Mouse (Mus musculus) cerebellum, postnatal 4 days (tissue): ENCODE measurements around the gene Cc2d1b.

Source experiments
- DNase-seq, 2 experiments: peaks; one replicate each; pipeline ENCODE4 v3.0.0; 2022; ENCODE audit warnings: low spot score in 2 of 2, mixed read lengths in 1 of 2

The Cc2d1b gene

DNA sequence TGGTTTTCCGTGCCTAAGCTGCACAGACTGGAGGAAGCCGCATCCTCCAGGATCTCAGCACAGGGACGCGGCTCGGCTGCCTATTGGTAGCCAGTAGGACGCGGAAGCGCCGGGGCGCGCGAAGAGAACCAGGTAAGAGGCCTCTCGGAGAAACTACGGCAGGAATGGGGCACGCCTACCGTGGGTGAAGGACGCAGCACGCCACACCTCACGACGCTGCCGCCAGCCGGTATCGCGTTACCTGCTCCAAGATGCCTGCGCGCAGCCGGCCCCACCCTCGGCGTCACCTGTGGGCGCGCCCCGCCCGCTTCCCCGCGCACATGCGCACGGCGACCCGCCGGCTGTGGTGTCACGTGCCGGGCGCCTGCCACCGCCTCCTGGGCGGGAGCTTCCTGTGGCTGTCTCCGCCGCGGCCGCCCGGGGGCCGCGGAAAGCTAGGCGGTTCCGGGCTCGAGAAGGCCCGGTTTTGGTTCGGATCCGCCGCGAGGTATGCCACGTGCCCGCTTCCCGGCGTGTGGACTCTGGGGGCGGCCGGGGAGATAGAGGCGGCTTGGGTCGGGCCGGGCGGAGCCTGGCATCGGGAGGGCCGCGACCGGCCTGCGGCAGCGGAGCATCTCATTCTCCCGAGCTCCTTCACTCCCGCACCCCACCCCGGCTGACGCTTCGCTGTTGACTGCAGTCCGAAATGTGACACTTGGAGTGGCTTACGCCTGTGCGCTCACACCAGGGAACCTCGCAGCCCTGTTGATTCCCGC, at the start of gene Cc2d1b:
Gene Cc2d1b (plus strand): TSS at position 354 of the 755 bp plus-strand sequence.
- peak; percentile 70 to 85 for DNase-seq

GRCm38 (mm10) chr4:108572644-108573043, 47.1 kb upstream of the Cc2d1b start:
- DNase-seq, result no peak

- peak; percentile 88 to 97 for DNase-seq
Measured at GRCm38 (mm10) chr4:108578840-108579742, 40.6 kb upstream of the Cc2d1b start, which contains the start of the genes Prpf38a and Orc1. Gene Prpf38a, minus strand, starts transcription at chr4:108579336. Gene Orc1, plus strand, starts transcription at chr4:108579423.

DNA sequence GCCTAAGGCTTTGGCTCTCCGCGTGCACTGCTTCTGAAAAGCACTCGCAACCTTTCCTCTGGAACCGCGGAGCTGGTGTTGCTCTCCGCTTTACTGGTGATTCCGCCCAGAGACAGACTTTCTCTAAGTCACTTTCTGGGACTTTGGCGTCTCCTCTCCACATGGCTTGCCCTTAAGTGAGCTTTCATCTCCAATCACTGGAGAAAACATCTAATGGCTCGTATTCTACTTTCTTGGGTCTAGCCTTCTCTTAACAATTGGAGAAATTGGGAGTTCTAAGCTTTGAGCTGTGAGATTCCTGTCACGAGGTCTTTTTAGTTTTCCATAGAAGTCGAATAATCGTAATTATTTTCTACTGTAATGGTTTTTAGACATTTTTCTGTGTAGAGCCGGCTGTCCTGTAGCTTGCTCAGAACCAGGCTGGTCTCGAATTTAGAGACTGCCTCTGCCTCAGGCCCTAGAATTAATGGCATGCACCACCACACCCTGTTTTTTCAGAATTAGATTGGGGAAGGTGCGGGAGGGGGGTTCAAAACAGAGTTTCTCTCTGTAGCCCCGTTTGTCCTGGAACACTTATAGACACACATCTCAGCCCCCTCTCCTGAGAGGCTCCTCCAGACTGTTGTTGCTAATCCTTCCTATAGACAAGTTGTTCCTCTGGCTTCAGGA, 39.9 kb upstream of the Cc2d1b start:
- DNase-seq, result no peak

GRCm38 (mm10) chr4:108593376-108593775, 26.4 kb upstream of the Cc2d1b start:
- no peak for DNase-seq

DNA sequence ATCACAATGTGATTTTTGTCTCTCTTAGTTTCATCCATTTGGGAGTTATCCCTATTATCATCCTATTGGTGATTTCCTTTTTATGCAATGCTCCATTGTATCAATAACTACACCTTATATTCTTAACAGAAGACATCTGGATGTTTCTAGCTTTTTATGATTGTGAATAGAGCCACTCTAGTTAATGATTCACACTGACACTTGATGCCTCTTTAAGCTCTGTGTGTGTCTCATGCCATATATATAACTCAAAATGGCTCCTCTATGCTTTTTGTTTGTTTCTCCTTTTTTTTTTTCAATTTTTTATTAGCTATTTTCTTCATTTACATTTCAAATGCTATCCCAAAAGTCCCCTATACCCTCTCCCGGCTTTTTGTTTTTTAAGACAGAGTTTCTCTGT, 24.0 kb upstream of the Cc2d1b start:
- DNase-seq, result no peak

GRCm38 (mm10) chr4:108598306-108598705, 21.4 kb upstream of the Cc2d1b start:
- DNase-seq, result no peak

- no peak for DNase-seq
Measured at GRCm38 (mm10) chr4:108601870-108602269, 17.9 kb upstream of the Cc2d1b start.

GRCm38 (mm10) chr4:108608651-108609050, 11.1 kb upstream of the Cc2d1b start:
- no peak for DNase-seq

DNA sequence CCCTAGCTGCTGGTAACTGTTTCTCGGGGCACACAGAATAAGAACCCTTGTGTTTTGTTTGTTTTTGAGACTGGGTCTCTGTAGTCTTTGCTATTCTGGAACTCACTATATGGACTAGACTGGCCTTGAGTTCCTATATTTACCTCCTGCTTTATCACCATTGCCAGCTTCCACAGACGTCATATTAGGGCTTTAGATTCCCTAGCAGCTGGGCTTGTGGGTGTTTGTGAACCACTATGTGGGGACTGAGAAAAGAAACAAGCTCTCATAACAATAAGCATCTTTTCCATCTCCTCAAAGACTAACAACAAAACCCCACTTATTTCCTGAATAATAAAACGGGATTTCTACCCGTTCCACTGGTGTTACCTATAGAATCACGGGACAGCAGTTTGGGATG, 8.8 kb upstream of the Cc2d1b start:
- no peak for DNase-seq

GRCm38 (mm10) chr4:108618586-108618985, 1.2 kb upstream of the Cc2d1b start:
- no peak for DNase-seq

- DNase-seq, result no peak
Measured at GRCm38 (mm10) chr4:108619165-108619564, 575 bp upstream of the Cc2d1b start.

- no peak for DNase-seq
Measured at GRCm38 (mm10) chr4:108620536-108620935, 796 bp downstream of the Cc2d1b start.

GRCm38 (mm10) chr4:108621504-108621903, 1.8 kb downstream of the Cc2d1b start:
- DNase-seq, result no peak

DNA sequence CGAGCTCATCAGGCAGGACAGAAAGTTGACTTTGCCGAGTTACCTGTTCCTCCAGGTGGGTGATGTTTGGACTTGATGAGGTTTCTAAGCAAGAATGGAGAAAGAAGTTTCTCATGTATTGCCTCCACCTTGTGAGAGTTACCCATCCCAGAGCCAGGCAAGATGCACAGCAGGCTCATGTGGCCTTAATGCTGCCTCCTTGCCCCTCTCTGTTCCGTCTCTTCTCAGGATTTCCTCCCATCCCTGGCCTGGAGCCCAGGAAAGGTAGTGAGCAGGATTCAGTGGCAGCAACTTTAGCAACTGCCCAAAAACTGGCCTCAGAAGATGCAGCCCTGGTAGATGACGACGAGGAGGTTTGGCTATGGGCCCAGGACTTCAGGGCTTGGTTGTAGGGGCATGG, 7.3 kb downstream of the Cc2d1b start:
- no peak for DNase-seq

- no peak for DNase-seq
Measured at GRCm38 (mm10) chr4:108629363-108629880, 9.7 kb downstream of the Cc2d1b start.

DNA sequence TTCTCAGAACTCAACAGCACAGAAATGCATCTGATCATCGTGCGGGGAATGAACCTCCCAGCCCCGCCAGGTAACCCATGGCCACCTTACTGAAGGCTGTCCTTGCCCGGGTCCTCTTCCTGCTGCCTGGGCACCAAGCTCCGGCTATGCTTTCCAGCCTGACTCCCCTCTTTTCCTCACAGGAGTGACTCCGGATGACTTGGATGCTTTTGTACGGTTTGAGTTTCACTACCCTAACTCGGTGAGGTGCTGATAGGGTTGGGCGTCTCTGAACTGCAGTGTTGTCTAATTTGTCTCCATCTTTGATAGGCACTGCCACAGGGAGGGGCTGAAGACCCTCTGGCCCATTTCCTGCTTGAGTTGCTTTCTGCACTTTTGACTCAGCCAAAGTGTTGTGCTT, 10.4 kb downstream of the Cc2d1b start:
- no peak for DNase-seq

DNA sequence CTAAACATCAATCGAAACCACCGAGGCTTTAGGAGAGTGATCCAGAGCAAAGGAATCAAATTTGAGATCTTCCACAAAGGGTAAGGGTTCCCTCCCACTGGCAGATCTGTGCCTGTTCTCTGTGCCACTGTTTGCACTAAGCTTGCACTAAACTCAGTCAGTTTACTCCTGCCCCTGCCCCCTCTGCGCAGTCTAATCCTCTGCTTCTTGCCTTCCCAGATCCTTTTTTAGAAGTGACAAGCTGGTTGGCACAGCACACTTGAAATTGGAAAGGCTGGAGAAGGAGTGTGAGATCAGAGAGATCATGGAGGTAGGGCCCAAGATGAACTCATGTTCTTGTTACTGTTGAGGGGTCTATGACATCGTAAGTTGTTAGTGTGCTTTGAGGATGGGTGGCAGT, 11.9 kb downstream of the Cc2d1b start:
- no peak for DNase-seq

- no peak for DNase-seq
Measured at GRCm38 (mm10) chr4:108633703-108634102, 14.0 kb downstream of the Cc2d1b start.

GRCm38 (mm10) chr4:108634696-108635095, 15.0 kb downstream of the Cc2d1b start:
- no peak for DNase-seq

- DNase-seq, result no peak
Measured at GRCm38 (mm10) chr4:108635101-108635500, 15.4 kb downstream of the Cc2d1b start.

DNA sequence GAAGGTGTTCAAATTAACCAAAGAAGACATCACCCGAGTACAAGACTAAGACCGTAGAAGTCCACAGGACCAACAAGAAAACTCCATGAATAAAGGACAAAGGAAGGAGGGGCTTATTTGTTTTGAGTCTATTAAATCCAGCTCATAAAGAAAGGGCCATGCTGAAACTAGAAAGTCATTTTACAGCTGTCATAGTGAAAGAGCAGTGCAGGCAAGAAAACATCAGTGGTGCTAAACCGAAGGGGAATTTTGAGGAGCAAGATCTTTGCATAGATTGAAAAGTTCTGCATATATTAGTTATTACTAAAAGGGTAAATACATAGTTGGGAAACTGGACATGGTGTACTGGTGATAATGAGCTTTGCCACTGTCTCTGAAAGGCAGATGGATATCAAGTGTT, 18.0 kb downstream of the Cc2d1b start:
- no peak for DNase-seq
